Mouse (Mus musculus) heart, adult 2 months (tissue): ENCODE data around the gene Pelo. TPM values are rescaled to one million over a fixed set of nuclear protein-coding genes. Genes with fewer than 3 reads are reported as not detected.
A peak's percentile ranks its signal among the peaks of the same experiment; 100 is the strongest.

ENCODE experiments used
- DNase-seq, 2 experiments: peaks; one replicate each; pipeline ENCODE4 v3.0.0; 2021
- H3K27ac ChIP-seq: fragments of 200-600 bp; 2 replicates; pipeline ENCODE4 v1.8.1; 2022
- H3K27me3 ChIP-seq: fragments of 200-500 bp; 2 replicates; pipeline ENCODE4 v1.6.1; 2012; ENCODE audit warnings: mild to moderate bottlenecking, low read length, inconsistent platforms, mixed read lengths; ENCODE audit not compliant: control insufficient read depth, insufficient read depth
- H3K36me3 ChIP-seq: fragments of 200-500 bp; 2 replicates; pipeline ENCODE4 v1.6.1; 2012; ENCODE audit warnings: low read length, inconsistent platforms; ENCODE audit not compliant: control insufficient read depth, insufficient read depth
- H3K4me1 ChIP-seq: fragments of 200-500 bp; 2 replicates; pipeline ENCODE4 v1.6.1; 2011; ENCODE audit warnings: low read length; ENCODE audit not compliant: control insufficient read depth, insufficient read depth
- H3K4me3 ChIP-seq: fragments of 200-600 bp; 2 replicates; pipeline ENCODE4 v1.8.1; 2022
- H3K79me2 ChIP-seq: fragments of 200-500 bp; replicated peaks from 2 replicates; pipeline ENCODE4 v1.6.1; 2012; ENCODE audit warnings: mild to moderate bottlenecking, inconsistent platforms, low read length, moderate library complexity, mixed read lengths; ENCODE audit not compliant: control insufficient read depth, insufficient read depth
- H3K9ac ChIP-seq: fragments of 200-500 bp; 2 replicates; pipeline ENCODE4 v1.6.1; 2012; ENCODE audit warnings: low read depth, mild to moderate bottlenecking, control low read depth, inconsistent platforms, low read length, mixed read lengths
- CTCF ChIP-seq: fragments of 200-600 bp; IDR thresholded peaks from 2 replicates; pipeline ENCODE4 v1.8.1; 2022; ENCODE audit warnings: antibody characterized with exemption, mild to moderate bottlenecking, moderate library complexity
- EP300 ChIP-seq: fragments of 200-500 bp; IDR thresholded peaks from 2 replicates; pipeline ENCODE4 v1.6.1; 2011; ENCODE audit warnings: low read depth, low read length, control low read depth; ENCODE audit not compliant: insufficient read depth
- POLR2A ChIP-seq: fragments of 200-500 bp; IDR thresholded peaks from 2 replicates; pipeline ENCODE4 v1.6.1; 2011; ENCODE audit warnings: mild to moderate bottlenecking, low read depth, low read length, control low read depth; ENCODE audit not compliant: insufficient read depth
- WGBS: fragments of 180-500 bp; shearing (Covaris S2); methylation state at CpG from one replicate; pipeline ENCODE4 v1.1.7; 2018; 5-methylcytosine and 5-hydroxymethylcytosine counted together
- intact Hi-C: fragments of 180-260 bp; cut with DNase I; formaldehyde crosslinking; loops from one replicate; pipeline ENCODE4 v1.15.1; 2025
- polyA plus RNA-seq: library from polyadenylated mRNA; depleted of rRNA; stranded (reverse); fragments of >200 nt; gene quantifications from 2 replicates; pipeline ENCODE4 v1.2.3, GENCODE M21; 2012
- total RNA-seq, 2 experiments: library from RNA; stranded (reverse); gene quantifications; 2 replicates each; pipeline ENCODE4 v1.2.3; 2021

Gene Pelo
- total and polyA plus RNA-seq, 3 experiments = 15.6 to 18.0 (median 16.1) TPM

DNA sequence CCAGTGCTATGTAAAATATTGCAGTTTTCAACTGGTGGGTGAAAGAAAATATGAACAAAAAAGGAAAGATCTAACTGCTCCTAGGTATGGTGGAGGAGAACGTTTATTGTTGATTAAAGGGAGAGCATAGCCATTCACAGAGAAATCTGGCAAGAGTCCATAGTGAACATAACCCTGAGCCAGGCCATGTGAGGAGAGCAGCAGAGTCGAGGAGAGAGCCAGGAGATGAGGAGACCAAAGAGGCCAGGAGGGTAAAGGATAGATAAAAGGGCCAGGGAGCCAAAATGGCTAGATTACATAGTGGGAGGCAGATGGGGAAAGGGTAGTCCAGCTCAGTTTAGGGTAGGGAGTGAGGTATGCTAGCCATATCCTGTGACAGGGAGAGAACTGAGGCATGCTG lies 6.2 kb upstream of the Pelo start:
- Histone ChIP-seq H3K4me3 (no peak overlapping the region), H3K4me1 (peaks cover 14% of the 10 kb centered on the region), H3K27ac (peak overlapping the region; percentile 26), H3K9ac (0 out of 2 replicates have a peak overlapping the region, but pooled peaks have one; percentile 15), H3K79me2 (peaks cover 4% of the 10 kb centered on the region; the same call in 1 of the 2 replicates), H3K36me3 (peaks cover 40% of the 10 kb centered on the region), H3K27me3 (no peaks in the 10 kb centered on the region)
- DNase-seq = no peak
- intact Hi-C loops = loop anchor here (5.0 kb wide), 1 partner anchor 94 kb away; no protein-coding TSS in a partner anchor
- TF ChIP-seq CTCF = no peak
- 4% methylated on average over 2 of the region's 2 CpGs for WGBS

DNA sequence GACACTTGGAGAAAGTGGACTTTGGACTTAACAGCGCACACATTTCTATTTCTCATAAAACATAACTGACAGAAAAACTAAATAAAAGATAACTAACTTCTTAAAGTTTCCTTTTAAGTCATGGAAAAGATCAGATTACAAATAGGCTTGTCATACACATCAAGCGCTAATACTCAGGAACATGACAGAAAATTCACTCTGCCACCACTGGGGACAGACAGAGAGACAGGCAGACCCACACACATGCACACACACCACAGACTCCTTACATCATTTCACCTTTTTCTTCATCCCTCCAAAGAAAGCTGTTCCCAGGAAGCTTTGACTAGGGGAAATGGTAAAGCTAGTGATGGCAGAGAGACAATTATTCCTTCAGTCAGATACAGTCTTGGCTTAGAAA lies 5.4 kb upstream of the Pelo start:
- no peak overlapping the region for H3K9ac ChIP-seq
- intact Hi-C loops = loop anchor here (5.0 kb wide), 1 partner anchor 93 kb away; no protein-coding TSS in a partner anchor
- H3K27ac ChIP-seq = peak overlapping the region; percentile 26; the same call in 1 of the 2 replicates
- H3K36me3 ChIP-seq = peaks cover 40% of the 10 kb centered on the region
- H3K79me2 ChIP-seq = peaks cover 4% of the 10 kb centered on the region; the same call in 1 of the 2 replicates
- peaks cover 14% of the 10 kb centered on the region for H3K4me1 ChIP-seq
- H3K27me3 ChIP-seq = no peaks in the 10 kb centered on the region
- no peak overlapping the region; the same call in 1 of the 2 replicates for H3K4me3 ChIP-seq
- WGBS = 90% methylated on average over 2 of the region's 2 CpGs
- no peak for DNase-seq
- peak; percentile 54 for TF ChIP-seq CTCF
- no peak for TF ChIP-seq POLR2A
- TF ChIP-seq EP300 = no peak

DNA sequence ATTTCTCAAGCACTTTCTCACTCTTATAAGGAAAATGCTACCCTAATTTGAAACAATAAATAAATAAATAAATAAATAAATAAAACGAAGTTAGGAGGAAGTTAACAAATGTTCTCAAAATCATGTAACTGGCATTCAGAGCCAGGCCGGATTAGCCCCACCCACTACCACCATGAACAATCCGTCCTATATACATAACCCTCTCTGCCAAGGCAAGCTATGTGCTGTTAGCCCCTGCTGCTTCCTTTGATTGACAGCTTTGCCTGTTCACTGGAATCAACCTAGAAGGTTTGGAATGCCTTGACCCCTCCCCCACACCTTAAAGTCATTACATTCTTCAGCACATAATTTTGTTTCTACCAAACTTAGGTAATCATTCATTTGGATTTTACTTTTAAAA lies 1.5 kb upstream of the Pelo start:
- intact Hi-C loops = loop anchor here (5.0 kb wide), 1 partner anchor 74 kb away; no protein-coding TSS in a partner anchor
- DNase-seq = no peak
- H3K79me2 ChIP-seq = peaks cover 3% of the 10 kb centered on the region; the same call in 1 of the 2 replicates
- 35% methylated on average over 3 of the region's 3 CpGs for WGBS
- no peak overlapping the region for H3K4me3 ChIP-seq
- H3K27ac ChIP-seq = peak overlapping the region; percentile 93
- peaks cover 36% of the 10 kb centered on the region for H3K36me3 ChIP-seq
- H3K9ac ChIP-seq = no peak overlapping the region
- no peaks in the 10 kb centered on the region for H3K27me3 ChIP-seq
- no peak for TF ChIP-seq EP300
- TF ChIP-seq CTCF = no peak
- no peak for TF ChIP-seq POLR2A
- peaks cover 13% of the 10 kb centered on the region for H3K4me1 ChIP-seq

DNA sequence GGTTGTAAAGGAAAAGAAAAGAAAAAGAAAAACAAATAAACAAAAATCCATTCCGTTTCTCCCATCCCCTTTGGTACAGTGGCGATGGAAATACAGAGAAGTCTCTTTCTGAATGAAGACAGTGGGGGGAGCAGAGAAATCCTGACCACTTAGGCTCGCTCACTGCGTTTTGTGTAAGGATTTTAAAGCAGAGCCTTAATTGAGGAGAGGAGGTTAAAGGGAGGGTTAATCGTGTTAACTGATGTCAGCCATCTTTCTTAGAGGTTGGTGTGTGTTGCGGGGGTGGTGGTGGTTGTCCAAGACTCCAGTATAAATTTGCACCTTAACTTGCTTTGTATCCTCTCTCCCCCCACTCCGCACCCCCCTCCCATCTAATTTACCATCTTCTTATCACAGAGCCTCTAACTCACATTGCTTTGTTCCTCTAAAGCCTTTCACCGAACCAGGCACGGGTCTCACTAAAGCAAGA lies 1.0 kb upstream of the Pelo start:
- H3K79me2 ChIP-seq = peaks cover 3% of the 10 kb centered on the region; the same call in 1 of the 2 replicates
- TF ChIP-seq EP300 = no peak
- no peak for TF ChIP-seq CTCF
- peak overlapping the region; percentile 82 for H3K4me3 ChIP-seq
- H3K4me1 ChIP-seq = peaks cover 13% of the 10 kb centered on the region
- no peak for DNase-seq
- peak overlapping the region; percentile 93 for H3K27ac ChIP-seq
- intact Hi-C loops = loop anchor here (1.0 to 5.0 kb wide), 2 partner anchors 10 to 74 kb away; partner anchors contain the start of genes Gm49395 and Itga1
- no peaks in the 10 kb centered on the region for H3K27me3 ChIP-seq
- H3K36me3 ChIP-seq = peaks cover 37% of the 10 kb centered on the region
- peak overlapping the region; percentile 66 for H3K9ac ChIP-seq
- 23% methylated on average over 9 of the region's 9 CpGs for WGBS

DNA sequence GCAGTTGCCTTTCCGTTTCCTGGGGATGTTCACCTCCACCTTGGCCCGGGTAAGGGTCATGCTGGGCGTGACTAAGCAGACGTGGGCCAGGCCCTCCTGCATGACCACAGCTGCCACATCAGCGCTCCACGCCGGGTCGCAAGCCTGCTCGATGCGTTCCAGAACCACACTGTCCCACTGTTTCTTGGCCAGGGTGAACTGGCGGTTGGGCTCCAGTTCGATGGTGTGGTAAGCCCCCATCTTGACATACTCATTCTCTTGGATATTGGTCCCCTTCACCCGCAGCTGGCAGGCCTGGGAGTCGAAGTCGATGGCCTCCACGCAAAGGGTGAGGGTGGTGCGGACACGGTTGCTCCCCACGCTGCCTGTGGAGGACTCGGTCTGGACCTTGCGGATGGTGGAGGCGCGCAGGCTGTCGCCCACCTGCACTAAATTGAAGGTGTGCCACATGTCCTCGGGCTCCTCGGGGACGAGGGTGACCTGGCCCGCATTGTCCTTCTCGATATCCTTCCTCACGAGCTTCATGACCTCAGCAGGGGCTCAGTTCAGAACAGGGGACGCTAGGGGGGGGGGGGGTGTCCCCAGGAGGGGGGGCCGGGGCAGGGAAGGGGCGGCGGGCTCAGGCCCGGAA lies 476 bp downstream of the Pelo start:
- Histone ChIP-seq H3K79me2 (peaks cover 1% of the 10 kb centered on the region; the same call in 1 of the 2 replicates), H3K4me3 (peak overlapping the region; percentile 82), H3K4me1 (peaks cover 12% of the 10 kb centered on the region), H3K27me3 (no peaks in the 10 kb centered on the region), H3K27ac (peak overlapping the region; percentile 93), H3K9ac (peak overlapping the region; percentile 54), H3K36me3 (peaks cover 34% of the 10 kb centered on the region)
- peak; percentile 47 to 57 for DNase-seq
- intact Hi-C loops = loop anchor here (1.0 to 5.0 kb wide), 2 partner anchors 12 to 72 kb away; partner anchors contain the start of genes Gm49395 and Itga1
- TF ChIP-seq POLR2A (no peak), EP300 (no peak), CTCF (no peak)
- WGBS = 2% methylated on average over 35 of the region's 35 CpGs

DNA sequence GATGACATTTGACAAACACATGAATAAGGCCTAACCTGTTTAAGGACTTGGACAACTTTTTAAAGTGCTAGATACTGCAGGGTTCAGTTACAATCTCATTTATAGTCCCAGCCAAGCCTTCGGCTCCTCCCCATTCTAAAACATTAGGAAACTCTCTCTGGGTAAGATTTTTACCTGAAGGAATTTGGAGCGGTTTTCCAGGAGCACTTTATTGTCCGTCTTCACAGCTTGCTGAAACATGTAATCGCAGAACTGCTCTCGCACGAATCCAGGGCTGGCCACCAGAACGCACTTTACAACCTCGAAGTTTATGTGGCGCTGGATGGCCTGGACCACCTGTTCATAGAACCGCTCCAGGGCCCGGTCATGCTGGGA lies 979 bp downstream of the Pelo start:
- TF ChIP-seq CTCF = no peak
- TF ChIP-seq EP300 = no peak
- TF ChIP-seq POLR2A = no peak

More for the DNA sequence above, 979 bp downstream of the Pelo start:
- Histone ChIP-seq H3K9ac (peak overlapping the region; percentile 54), H3K27me3 (no peaks in the 10 kb centered on the region), H3K36me3 (peaks cover 30% of the 10 kb centered on the region), H3K79me2 (peaks cover 1% of the 10 kb centered on the region; the same call in 1 of the 2 replicates), H3K27ac (peak overlapping the region; percentile 93), H3K4me3 (peak overlapping the region; percentile 82), H3K4me1 (peaks cover 12% of the 10 kb centered on the region)
- DNase-seq = no peak
- intact Hi-C loops = no loop called here
- 26% methylated on average over 11 of the region's 11 CpGs for WGBS
